Mouse (Mus musculus) heart, adult 10 weeks (tissue): Measurements from ENCODE around the gene Inka2. TPM values are rescaled to one million over a fixed set of nuclear protein-coding genes. Genes with fewer than 3 reads are reported as not detected.

Source experiments
- polyA plus RNA-seq: library from polyadenylated mRNA; stranded (reverse); fragments of 350-450 nt; fragmentation: Illumina TruSeq; extraction: RNeasy Lipid Tissue Mini Kit (QIAGEN cat#74804); gene quantifications from one replicate; pipeline ENCODE4 v1.2.3, GENCODE M21; 2014; ENCODE audit warnings: low read depth, low replicate concordance

Inka2 gene
- polyA plus RNA-seq, result 23.0 TPM

DNA sequence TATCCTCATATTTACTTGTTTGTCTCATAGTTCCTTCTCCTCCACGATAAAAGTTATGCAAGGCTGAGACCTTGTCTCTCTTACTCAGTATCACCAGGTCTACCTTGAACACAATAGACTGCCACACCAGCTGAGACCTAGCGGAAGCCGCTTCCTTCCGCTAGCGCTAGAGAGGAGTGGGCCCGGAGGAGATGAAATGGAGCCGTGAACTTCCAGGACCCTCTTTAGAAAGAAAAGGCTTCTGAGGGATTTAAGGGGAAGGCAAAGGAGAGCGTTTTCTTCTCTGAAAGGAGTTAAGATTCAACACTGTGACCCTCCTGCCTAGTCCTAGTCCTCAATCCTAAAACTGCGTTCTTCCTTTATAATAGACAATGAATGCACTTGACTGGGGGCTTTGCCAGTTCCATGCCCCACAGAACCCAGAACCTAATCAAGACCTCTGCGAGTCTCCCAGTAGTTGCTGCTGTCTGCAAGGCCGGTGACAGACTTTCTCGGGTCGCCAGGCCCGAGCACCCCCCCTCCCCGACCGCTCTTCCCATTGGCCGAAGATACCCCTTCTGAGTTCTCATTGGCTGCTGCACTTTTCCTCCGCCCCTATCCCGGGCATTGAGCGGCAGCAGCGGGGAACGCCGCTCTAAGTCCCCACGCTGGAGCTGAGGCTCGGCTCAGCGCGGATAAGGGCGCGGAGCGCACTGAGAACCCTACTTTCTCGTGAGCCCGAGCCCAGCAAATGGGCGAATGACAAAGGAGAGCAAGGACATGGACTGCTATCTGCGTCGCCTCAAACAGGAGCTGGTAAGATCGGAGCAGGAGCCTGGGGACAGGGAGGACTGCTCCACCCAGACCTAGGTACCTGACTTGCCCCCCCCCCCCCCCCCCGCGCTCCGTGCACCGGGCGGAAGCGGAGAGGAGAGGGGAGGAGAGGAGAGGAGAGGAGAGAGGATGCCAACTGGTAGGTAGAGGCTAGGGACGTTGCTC lies at the start of gene Inka2:
TSS of gene Inka2 (plus strand) at position 569 of the 978 bp plus-strand sequence.

DNA sequence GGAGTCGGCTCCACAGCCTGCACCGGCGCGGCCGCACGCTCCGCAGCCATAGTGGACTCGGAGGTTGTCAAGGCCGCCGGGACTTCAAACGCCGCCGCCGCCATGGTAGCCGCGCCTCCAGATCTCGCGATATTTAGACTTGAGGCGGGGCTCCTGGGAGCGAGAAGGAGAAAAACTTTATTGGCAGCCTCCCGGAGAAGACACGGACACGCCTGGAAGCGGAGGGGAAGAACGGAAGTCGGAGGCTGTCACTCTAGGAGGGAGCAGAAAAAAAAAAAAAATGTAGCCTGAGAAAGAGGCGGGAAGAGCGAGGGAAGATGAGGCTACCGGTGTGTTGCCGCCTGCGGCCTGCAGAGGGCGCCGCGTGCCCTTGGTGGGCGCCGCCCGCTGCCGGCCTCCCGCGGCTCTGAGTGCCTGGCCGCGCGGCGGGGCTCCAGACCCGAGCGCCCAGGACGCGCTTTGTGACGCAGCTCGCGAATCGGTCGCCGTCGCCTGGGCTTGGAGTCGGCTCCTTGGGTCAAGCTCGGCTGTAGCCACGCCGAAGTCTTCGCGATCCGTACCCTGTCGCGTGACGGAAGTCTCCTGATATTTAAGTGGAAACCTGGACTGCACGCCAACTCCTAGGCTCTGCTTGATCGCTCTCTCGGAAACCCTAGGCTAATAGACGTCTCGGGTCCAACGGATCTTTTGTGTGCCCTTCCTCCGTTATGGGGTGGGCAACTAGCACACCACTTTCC lies 16.9 kb upstream of the Inka2 start, which contains the start of gene Ddx20:
TSS of gene Ddx20 (minus strand) at position 251 of the 737 bp plus-strand sequence.

Other genes starting within 250 kb of the Inka2 start
- 10.7 TPM for gene Ddx20, start 17.0 kb upstream of the Inka2 start, polyA plus RNA-seq
- 87.1 TPM for gene Rap1a, start 96.7 kb downstream of the Inka2 start, polyA plus RNA-seq
- gene Adora3, start 166.3 kb downstream of the Inka2 start, polyA plus RNA-seq, result 0.50 TPM
- not detected for gene Tmigd3, start 166.3 kb downstream of the Inka2 start, polyA plus RNA-seq
- 1.4 TPM for gene I830077J02Rik, start 228.1 kb downstream of the Inka2 start, polyA plus RNA-seq